ENCODE assay signal across 1 mouse cellular context in the genomic region with DNA sequence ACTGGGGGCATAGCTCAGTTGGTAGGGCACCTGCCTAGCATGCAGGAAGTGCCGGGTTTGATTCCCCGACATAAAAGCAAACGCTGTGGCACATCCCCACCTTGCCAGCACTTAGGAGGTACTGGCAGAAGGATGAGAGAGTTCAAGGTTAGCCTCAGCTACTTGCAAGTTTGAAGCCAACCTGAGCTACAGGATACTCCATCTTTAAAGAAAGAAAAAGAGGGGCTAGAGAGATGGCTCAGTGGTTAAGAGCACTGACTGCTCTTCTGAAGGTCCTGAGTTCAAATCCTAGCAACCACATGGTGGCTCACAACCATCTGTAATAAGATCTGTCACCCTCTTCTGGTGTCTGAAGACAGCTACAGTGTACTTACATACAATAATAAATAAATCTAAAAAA. TPM values are rescaled to one million over a fixed set of nuclear protein-coding genes. Genes with fewer than 3 reads are reported as not detected.
"Had no signal": no experiment of that assay in that cellular context is flagged by ENCODE, and none has a peak within 500 bp of the region (broad histone marks: within the 10 kb centered on the region; RNA-seq: fewer than 3 reads in every experiment).

No protein-coding gene starts in this region.

RNA-seq across cellular contexts. Expression of gene Cdr2l, which starts 5.1 kb away (rescaled TPM):
- polyA plus RNA-seq: inflammation-experienced regulatory T-cells, adult 6 months had no signal
